Mouse (Mus musculus): Measurements from ENCODE around the gene Gm10490. TPM values are rescaled to one million over a fixed set of nuclear protein-coding genes. Genes with fewer than 3 reads are reported as not detected.
"Not testable (repeated sequence)": the region's sequence is repeated elsewhere in the genome, so short reads cannot be mapped to it uniquely, and the experiment has no call there.

Gene Gm10490
- polyA plus RNA-seq, 1 experiment from 2014 or later = not detected

DNA sequence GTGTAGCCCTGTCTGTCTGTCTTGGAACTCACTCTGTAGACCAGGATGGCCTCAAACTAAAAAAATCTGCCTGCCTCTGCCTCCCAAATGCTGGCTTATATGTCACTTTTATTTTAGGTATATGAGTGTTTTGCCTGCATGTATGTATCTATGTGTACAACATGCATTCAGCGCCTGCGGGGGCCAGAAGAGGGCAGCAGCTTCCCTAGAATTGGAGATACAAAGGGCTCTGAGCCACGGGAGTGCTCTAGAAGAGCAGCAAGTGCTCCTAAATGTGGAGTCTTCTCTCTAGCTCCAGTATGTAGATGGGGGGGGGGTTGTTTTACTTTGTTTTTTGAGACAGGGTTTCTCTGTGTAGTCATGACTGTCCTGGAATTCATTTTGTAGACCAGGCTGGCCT is 6.3 kb downstream of the Gm10490 start:
- not testable (repeated sequence) for ATAC-seq (ENCODE audit: insufficient read depth, low FRiP score, low TSS enrichment); H3K27ac ChIP-seq (ENCODE audit: low read depth, low read length); H3K9me3 ChIP-seq (ENCODE audit: control insufficient read depth, low read length); H3K4me1 ChIP-seq (ENCODE audit: control insufficient read depth, insufficient read depth, low read length); H3K4me2 ChIP-seq (ENCODE audit: low read depth); H3K9ac ChIP-seq (ENCODE audit: low read length); DNase-seq (ENCODE audit: low spot score); H3K4me3 ChIP-seq (ENCODE audit: low read depth, low read length); H3K36me3 ChIP-seq (ENCODE audit: control insufficient read depth, insufficient read depth, low read length); H3K27me3 ChIP-seq (ENCODE audit: control insufficient read depth, insufficient read depth, low read length)
- 18% methylated on average over 3 of the region's 3 CpGs for WGBS

DNA sequence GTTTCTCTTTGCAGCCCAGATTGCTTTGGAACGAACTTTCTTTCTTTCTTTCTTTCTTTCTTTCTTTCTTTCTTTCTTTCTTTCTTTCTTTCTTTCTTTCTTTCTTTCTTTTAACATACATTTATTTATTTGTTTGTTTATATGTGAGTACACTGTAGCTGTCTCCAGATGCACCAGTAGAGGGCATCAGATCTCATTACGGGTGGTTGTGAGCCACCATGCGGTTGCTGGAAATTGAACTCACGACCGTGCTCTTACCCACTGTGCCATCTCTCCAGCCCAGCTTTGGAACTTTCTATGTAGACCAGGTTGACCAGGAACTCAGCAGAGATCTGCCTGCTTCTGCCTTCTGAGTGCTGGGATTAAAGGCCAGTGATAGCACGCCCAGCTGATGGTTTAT is 8.6 kb downstream of the Gm10490 start:
- not testable (repeated sequence) for H3K9ac ChIP-seq (ENCODE audit: low read length); DNase-seq (ENCODE audit: low spot score); H3K4me3 ChIP-seq (ENCODE audit: low read depth, low read length); H3K4me1 ChIP-seq (ENCODE audit: control insufficient read depth, insufficient read depth, low read length); H3K9me3 ChIP-seq (ENCODE audit: control insufficient read depth, low read length); H3K4me2 ChIP-seq (ENCODE audit: low read depth); H3K36me3 ChIP-seq (ENCODE audit: control insufficient read depth, insufficient read depth, low read length); H3K27ac ChIP-seq (ENCODE audit: low read depth, low read length); ATAC-seq (ENCODE audit: insufficient read depth, low FRiP score, low TSS enrichment)
- peaks cover 16% of the 10 kb centered on the region for H3K27me3 ChIP-seq (ENCODE audit: control insufficient read depth, insufficient read depth, low read length)
- WGBS = 71% methylated on average over 6 of the region's 6 CpGs

- Histone ChIP-seq H3K27me3 (ENCODE audit: control insufficient read depth, insufficient read depth, low read length) (peaks cover 30% of the 10 kb centered on the region), H3K9ac (ENCODE audit: low read length) (peak within 1 kb of the TSS; percentile 37), H3K4me2 (ENCODE audit: low read depth) (peak within 1 kb of the TSS; percentile 47), H3K9me3 (ENCODE audit: control insufficient read depth, low read length) (no peaks in the 10 kb centered on the region), H3K4me1 (ENCODE audit: control insufficient read depth, insufficient read depth, low read length) (no peaks in the 10 kb centered on the region), H3K4me3 (ENCODE audit: low read depth, low read length) (peak within 1 kb of the TSS; percentile 31), H3K36me3 (ENCODE audit: control insufficient read depth, insufficient read depth, low read length) (no peaks in the 10 kb centered on the region), H3K27ac (ENCODE audit: low read depth, low read length) (peak within 1 kb of the TSS; percentile 44; the same call in 1 of the 2 replicates)
- ATAC-seq (ENCODE audit: insufficient read depth, low FRiP score, low TSS enrichment) = peak; percentile 81
- peak; percentile 79 for DNase-seq (ENCODE audit: low spot score)
- WGBS = 21% methylated on average over 26 of the region's 40 CpGs
Observed at GRCm38 (mm10) chrX:7919601-7920383, 10.4 kb downstream of the Gm10490 start, which contains the start of gene Pcsk1n. Gene Pcsk1n, plus strand, starts transcription at chrX:7919822.

DNA sequence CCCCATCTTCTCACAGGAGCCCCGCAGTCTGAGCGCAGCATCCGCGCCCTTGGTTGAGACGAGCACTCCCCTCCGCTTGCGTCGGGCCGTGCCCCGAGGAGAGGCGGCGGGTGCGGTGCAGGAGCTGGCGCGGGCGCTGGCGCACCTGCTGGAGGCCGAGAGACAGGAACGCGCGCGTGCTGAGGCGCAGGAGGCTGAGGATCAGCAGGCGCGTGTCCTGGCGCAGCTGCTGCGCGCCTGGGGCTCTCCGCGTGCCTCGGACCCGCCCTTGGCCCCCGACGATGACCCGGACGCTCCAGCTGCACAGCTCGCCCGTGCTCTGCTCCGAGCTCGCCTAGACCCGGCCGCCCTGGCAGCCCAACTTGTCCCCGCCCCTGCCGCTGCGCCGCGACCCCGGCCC is 12.7 kb downstream of the Gm10490 start:
- H3K4me3 ChIP-seq (ENCODE audit: low read depth, low read length) = peak overlapping the region; percentile 27
- H3K4me2 ChIP-seq (ENCODE audit: low read depth) = peak overlapping the region; percentile 47
- peak; percentile 15 for ATAC-seq (ENCODE audit: insufficient read depth, low FRiP score, low TSS enrichment)
- H3K4me1 ChIP-seq (ENCODE audit: control insufficient read depth, insufficient read depth, low read length) = no peaks in the 10 kb centered on the region
- H3K36me3 ChIP-seq (ENCODE audit: control insufficient read depth, insufficient read depth, low read length) = no peaks in the 10 kb centered on the region
- no peaks in the 10 kb centered on the region for H3K9me3 ChIP-seq (ENCODE audit: control insufficient read depth, low read length)
- DNase-seq (ENCODE audit: low spot score) = peak; percentile 25
- H3K27me3 ChIP-seq (ENCODE audit: control insufficient read depth, insufficient read depth, low read length) = peaks cover 41% of the 10 kb centered on the region
- peak overlapping the region; percentile 32; the same call in 1 of the 2 replicates for H3K9ac ChIP-seq (ENCODE audit: low read length)
- WGBS = 10% methylated on average over 38 of the region's 48 CpGs
- H3K27ac ChIP-seq (ENCODE audit: low read depth, low read length) = no peak overlapping the region

DNA sequence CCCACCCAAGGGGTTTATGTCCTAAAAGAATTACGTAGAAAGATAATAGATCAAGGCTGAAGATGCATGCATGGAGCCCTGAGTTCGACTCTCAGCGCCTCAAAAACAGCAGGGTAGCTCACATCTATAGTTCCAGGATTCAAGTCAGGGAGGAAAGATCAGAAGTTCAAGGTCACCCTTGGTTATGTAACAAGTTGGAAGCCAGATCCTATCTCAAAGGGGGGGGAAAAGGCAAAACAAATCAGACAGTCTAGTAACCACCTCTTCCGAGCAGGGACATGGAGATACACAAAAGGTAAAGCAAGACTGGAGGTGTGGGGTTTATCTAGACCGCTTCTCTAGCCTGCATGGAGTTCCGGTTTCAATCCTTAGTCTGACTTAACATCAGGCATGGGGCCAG is 16.9 kb downstream of the Gm10490 start:
- WGBS = 70% methylated on average over 6 of the region's 6 CpGs
- no peak for DNase-seq (ENCODE audit: low spot score)

GRCm38 (mm10) chrX:7927116-7927515 is 17.8 kb downstream of the Gm10490 start:
- no peak overlapping the region for H3K4me2 ChIP-seq (ENCODE audit: low read depth)
- no peak overlapping the region for H3K9ac ChIP-seq (ENCODE audit: low read length)
- WGBS = 25% methylated on average over 10 of the region's 10 CpGs
- ATAC-seq (ENCODE audit: insufficient read depth, low FRiP score, low TSS enrichment) (no peak), DNase-seq (ENCODE audit: low spot score) (no peak)
- H3K4me1 ChIP-seq (ENCODE audit: control insufficient read depth, insufficient read depth, low read length) = no peaks in the 10 kb centered on the region
- H3K9me3 ChIP-seq (ENCODE audit: control insufficient read depth, low read length) = no peaks in the 10 kb centered on the region; the same call in 1 of the 2 replicates
- H3K4me3 ChIP-seq (ENCODE audit: low read depth, low read length) = no peak overlapping the region
- no peaks in the 10 kb centered on the region; the same call in 1 of the 2 replicates for H3K36me3 ChIP-seq (ENCODE audit: control insufficient read depth, insufficient read depth, low read length)
- peaks cover 44% of the 10 kb centered on the region for H3K27me3 ChIP-seq (ENCODE audit: control insufficient read depth, insufficient read depth, low read length)
- no peak overlapping the region for H3K27ac ChIP-seq (ENCODE audit: low read depth, low read length)

More for the DNA sequence above, 16.9 kb downstream of the Gm10490 start:
- Histone ChIP-seq H3K4me1 (ENCODE audit: control insufficient read depth, insufficient read depth, low read length) (no peaks in the 10 kb centered on the region), H3K27me3 (ENCODE audit: control insufficient read depth, insufficient read depth, low read length) (peaks cover 51% of the 10 kb centered on the region), H3K27ac (ENCODE audit: low read depth, low read length) (no peak overlapping the region), H3K9me3 (ENCODE audit: control insufficient read depth, low read length) (no peaks in the 10 kb centered on the region; the same call in 1 of the 2 replicates), H3K36me3 (ENCODE audit: control insufficient read depth, insufficient read depth, low read length) (no peaks in the 10 kb centered on the region; the same call in 1 of the 2 replicates), H3K4me2 (ENCODE audit: low read depth) (no peak overlapping the region), H3K9ac (ENCODE audit: low read length) (no peak overlapping the region), H3K4me3 (ENCODE audit: low read depth, low read length) (no peak overlapping the region)
- ATAC-seq (ENCODE audit: insufficient read depth, low FRiP score, low TSS enrichment) = no peak

DNA sequence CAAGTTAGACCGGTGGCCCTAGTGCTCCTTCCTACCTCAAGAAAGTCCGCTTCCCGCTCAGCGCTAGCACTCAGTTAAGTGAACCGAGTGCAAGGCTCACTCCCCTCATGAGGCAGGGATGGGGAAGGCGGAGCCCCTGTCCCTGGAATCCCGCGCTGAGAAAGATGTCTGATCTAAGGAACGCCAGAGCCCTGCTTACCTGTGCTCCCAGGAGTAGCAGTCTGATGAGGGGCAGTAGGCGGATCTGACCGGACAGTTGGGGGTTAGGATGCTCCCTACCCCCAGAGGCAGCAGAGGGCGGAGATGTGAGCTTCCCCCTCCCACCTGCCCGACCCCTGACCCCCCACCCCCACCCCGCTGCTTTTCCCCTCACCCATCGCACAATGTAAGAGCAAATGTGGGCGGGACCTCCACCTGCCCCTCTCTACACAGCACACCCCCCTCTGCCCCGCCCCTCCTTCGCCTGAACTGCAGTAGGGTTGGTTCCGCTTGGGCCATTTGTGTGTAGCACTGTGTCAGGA is 19.0 kb downstream of the Gm10490 start, which contains the start of gene Eras:
Gene Eras, minus strand, starts transcription at position 338 of the 521 bp plus-strand sequence.
- ATAC-seq (ENCODE audit: insufficient read depth, low FRiP score, low TSS enrichment) = no peak
- no peak within 1 kb of the TSS for H3K4me3 ChIP-seq (ENCODE audit: low read depth, low read length)
- no peak for DNase-seq (ENCODE audit: low spot score)
- no peak within 1 kb of the TSS for H3K27ac ChIP-seq (ENCODE audit: low read depth, low read length)
- H3K27me3 ChIP-seq (ENCODE audit: control insufficient read depth, insufficient read depth, low read length) = peaks cover 33% of the 10 kb centered on the region
- 22% methylated on average over 18 of the region's 19 CpGs for WGBS
- no peak within 1 kb of the TSS for H3K9ac ChIP-seq (ENCODE audit: low read length)
- no peaks in the 10 kb centered on the region; the same call in 1 of the 2 replicates for H3K9me3 ChIP-seq (ENCODE audit: control insufficient read depth, low read length)
- no peaks in the 10 kb centered on the region; the same call in 1 of the 2 replicates for H3K36me3 ChIP-seq (ENCODE audit: control insufficient read depth, insufficient read depth, low read length)
- no peak within 1 kb of the TSS for H3K4me2 ChIP-seq (ENCODE audit: low read depth)
- no peaks in the 10 kb centered on the region for H3K4me1 ChIP-seq (ENCODE audit: control insufficient read depth, insufficient read depth, low read length)

DNA sequence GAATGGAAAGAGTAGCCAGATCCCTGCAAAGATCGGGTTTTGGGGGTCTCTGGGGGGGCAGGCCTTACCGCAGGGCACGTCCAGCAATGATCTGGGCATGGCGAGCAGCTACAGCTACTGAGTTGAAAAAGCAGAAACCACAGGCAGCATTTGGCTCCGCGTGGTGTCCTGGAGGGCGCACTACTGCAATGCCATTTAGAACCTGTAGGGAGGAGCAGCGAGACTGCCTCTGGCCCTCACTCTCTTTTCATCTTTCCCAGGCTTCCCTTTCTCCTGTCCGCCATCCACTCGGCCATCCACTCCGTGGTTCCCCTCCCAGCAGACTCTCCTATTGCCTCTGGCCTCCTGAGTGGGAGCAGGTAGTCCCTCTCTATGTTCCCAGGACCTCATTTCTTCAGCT is 27.5 kb downstream of the Gm10490 start:
- H3K4me1 ChIP-seq (ENCODE audit: control insufficient read depth, insufficient read depth, low read length) = no peaks in the 10 kb centered on the region
- H3K27me3 ChIP-seq (ENCODE audit: control insufficient read depth, insufficient read depth, low read length) = no peaks in the 10 kb centered on the region
- 41% methylated on average over 10 of the region's 11 CpGs for whole genome bisulfite sequencing
- H3K36me3 ChIP-seq (ENCODE audit: control insufficient read depth, insufficient read depth, low read length) = peaks cover 2% of the 10 kb centered on the region; the same call in 1 of the 2 replicates
- DNase-seq (ENCODE audit: low spot score) (no peak), ATAC-seq (ENCODE audit: insufficient read depth, low FRiP score, low TSS enrichment) (no peak)
- no peak overlapping the region for H3K4me2 ChIP-seq (ENCODE audit: low read depth)
- H3K9me3 ChIP-seq (ENCODE audit: control insufficient read depth, low read length) = no peaks in the 10 kb centered on the region
- no peak overlapping the region for H3K4me3 ChIP-seq (ENCODE audit: low read depth, low read length)
- H3K27ac ChIP-seq (ENCODE audit: low read depth, low read length) = no peak overlapping the region
- no peak overlapping the region for H3K9ac ChIP-seq (ENCODE audit: low read length)

Measured in neural tube, embryonic 11.5 days (tissue).